Mouse (Mus musculus): Measurements from ENCODE around the gene Casc1.
"Not testable (repeated sequence)": the region's sequence is repeated elsewhere in the genome, so short reads cannot be mapped to it uniquely, and the experiment has no call there.

The Casc1 gene

DNA sequence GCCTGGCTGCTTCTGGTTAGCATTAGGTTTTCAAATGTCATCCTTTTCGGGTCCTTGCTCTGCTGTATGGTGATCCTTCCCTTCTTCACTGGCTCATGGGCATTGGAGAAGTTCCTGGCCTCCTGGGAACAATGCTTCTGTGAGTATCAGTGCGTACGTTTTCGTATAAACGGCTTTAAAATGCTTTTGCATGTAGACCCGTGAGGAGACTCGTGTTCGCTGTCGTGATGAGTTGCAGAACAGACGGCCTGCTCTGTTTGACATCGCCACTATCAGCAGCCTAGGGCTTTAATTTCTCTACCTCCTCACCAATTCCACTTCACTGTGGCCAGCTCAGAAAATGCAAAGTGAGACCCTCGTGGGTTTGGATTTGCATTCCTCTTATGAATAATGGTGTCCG is 71.6 kb downstream of the Casc1 start:
- DNase-seq (ENCODE audit: low spot score in 2 of 2) = no peak

DNA sequence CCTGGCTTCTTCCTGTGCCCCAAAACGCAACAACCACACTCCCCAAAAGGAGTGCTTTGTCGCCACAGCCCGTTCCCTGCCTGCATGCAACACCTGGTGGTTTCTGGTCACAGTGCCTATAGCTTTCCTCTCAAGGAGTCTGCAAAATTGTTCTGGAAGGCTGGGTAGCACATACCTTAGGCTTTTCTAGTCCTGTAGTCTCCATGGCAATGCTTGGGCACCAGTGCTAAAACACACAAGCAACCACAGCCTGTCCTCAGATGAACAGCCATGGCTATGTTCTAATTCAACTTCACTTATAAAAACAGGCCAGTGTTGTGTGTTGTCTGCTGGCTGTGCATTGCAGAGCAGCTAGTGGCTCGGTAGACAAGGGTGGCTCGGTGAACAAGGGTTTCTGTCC is 74.0 kb downstream of the Casc1 start:
- DNase-seq (ENCODE audit: low spot score in 2 of 2) = no peak

DNA sequence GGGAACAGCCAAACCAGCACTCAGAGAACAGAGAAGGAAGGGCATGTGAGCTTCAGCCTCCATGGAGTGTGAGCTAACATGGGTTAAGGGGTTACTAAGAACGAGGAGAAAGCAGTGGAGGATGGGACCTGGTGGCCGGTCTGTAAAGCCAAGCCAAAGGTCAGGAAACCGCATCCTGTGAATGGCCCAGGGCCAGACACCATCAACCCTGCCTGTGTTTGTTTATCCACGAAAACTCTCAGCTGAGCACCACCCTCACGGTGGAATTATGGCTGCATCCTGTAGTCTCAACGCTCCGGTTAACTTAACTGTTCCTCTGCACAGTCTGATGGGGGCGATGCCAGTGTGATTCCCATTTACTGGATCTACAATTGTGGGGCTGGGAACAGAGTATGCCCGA is 75.0 kb downstream of the Casc1 start:
- no peak for DNase-seq (ENCODE audit: low spot score in 2 of 2)

- DNase-seq (ENCODE audit: low spot score in 2 of 2) = no peak
These were observed 75.5 kb downstream of the Casc1 start for GRCm38 (mm10) chr6:145135295-145135694.

- DNase-seq (ENCODE audit: low spot score in 2 of 2) = not testable (repeated sequence)
These were observed 77.8 kb downstream of the Casc1 start for GRCm38 (mm10) chr6:145132969-145133368.

DNA sequence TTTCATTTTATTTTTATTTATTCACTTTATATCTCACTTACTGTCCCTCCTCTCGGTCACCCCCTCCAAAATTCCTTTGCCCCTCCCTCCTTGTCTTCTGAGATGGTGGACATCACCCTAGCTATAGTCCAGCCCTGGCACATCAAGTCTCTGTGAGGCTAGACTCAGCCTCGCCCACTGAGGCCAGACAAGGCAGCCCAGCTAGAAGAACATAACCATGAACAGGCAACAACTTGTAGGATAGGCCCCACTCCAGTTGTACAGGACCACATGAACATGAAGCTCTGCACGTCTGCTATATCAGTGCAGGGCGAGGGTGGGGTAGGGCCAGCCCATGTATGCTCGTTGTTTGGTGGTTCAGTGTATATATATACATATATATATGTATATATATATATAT is 78.8 kb downstream of the Casc1 start:
- DNase-seq (ENCODE audit: low spot score in 2 of 2) = no peak

GRCm38 (mm10) chr6:145129563-145129962 is 81.2 kb downstream of the Casc1 start:
- DNase-seq (ENCODE audit: low spot score in 2 of 2) = no peak

- no peak for DNase-seq (ENCODE audit: low spot score in 2 of 2)
These were observed 83.2 kb downstream of the Casc1 start for GRCm38 (mm10) chr6:145127652-145128051.

DNA sequence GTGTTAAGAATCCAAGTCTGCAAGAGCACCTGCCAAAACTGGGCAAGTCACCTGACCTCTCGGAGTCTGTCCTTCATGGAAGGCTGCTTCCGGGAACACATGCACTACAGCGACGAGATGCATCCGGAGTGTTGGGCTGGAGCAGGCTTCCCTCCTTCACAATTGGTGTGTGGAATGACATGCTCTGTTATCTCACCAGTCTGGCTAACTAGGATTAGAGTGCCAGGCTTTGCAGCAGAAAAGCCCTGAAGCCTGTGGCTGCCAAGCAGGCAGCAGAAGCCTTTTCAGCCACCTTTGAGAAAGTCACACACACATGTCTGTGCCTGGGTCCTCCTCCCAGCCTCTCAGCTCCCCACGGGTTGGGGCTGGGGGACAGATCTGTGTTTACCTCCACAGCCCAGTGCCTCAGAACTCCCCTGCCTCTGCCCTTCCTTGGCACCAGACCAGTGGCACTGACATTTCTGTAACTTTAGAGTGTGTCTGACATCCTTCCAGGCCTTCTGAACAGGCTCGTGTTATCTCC is 85.2 kb downstream of the Casc1 start:
- no peak for DNase-seq (ENCODE audit: low spot score in 2 of 2)
